Mouse (Mus musculus): ENCODE data around the gene Ankrd11. TPM values are rescaled to one million over a fixed set of nuclear protein-coding genes. Genes with fewer than 3 reads are reported as not detected.

Ankrd11 gene
- polyA plus RNA-seq, 1 experiment from 2014 or later = 49.9 TPM

DNA sequence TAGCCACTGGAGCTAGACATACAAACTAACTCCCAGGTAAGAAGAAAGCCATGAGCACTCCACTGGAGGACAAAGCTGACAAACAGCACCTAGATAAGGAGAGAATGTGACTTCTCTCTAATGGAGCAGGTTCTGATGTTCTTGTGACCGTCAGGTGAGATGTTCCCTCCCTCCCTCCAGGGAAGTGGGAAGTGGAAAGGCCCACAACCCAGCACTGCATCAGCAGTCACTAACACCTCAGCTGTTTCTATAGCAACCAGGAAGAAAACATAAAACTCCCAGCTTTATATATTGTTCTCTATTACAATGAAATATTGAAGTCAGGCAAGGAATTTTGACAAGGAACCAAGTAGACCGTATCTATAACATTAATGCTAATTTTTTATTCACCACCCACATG, 22.0 kb downstream of the Ankrd11 start:
- H3K4me1 ChIP-seq (replicated peaks; ENCODE audit: control insufficient read depth, insufficient read depth, low read length) = peaks cover 11% of the 10 kb centered on the region
- ATAC-seq (ENCODE audit: low FRiP score) = no peak
- H3K36me3 ChIP-seq (replicated peaks; ENCODE audit: control insufficient read depth, insufficient read depth) = no peaks in the 10 kb centered on the region; the same call in 1 of the 2 replicates
- H3K9me3 ChIP-seq (ENCODE audit: control insufficient read depth, low read length) = no peaks in the 10 kb centered on the region
- H3K27ac ChIP-seq = no peak overlapping the region
- 62% methylated on average over 2 of the region's 2 CpGs for WGBS
- H3K4me3 ChIP-seq (replicated peaks; ENCODE audit: low read length) = no peak overlapping the region
- no peaks in the 10 kb centered on the region for H3K27me3 ChIP-seq (ENCODE audit: control insufficient read depth, insufficient read depth, low read length)
- DNase-seq (ENCODE audit: low spot score) = no peak
- H3K4me2 ChIP-seq (replicated peaks) = no peak overlapping the region
- H3K9ac ChIP-seq = no peak overlapping the region

DNA sequence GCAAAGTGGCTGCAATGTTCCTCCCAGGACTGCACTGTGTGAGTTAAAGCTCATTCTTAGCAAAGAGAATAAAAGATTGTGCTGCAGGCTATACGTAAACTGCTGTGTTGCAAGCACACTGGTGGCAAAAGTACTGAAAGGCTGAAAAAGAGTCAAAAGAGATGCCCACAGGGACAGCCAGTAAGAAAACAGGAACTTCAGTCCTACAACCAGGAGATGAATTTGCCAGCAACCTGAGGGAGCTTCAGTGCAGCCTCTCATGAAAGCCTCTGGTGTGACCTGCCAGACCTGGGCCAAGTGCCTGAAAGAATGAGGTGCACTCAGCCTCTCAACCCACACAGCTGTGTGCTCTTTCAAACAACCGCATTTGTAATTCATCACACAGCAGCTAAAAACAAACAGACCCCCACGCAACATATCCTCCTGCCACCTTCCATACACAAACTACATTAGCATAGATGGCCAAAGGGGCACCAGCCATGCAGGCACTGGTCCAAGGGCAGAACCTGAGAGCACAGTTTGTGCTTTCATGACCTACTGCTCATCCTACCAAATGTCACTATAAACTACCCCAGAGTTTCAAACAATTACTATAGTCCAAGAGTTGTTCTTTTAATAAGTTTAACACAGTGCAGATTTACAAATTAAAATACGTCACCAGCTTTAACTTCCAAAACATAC, 23.5 kb downstream of the Ankrd11 start:
- H3K4me1 ChIP-seq (replicated peaks; ENCODE audit: control insufficient read depth, insufficient read depth, low read length) = peaks cover 11% of the 10 kb centered on the region
- ATAC-seq (ENCODE audit: low FRiP score) = no peak
- 65% methylated on average over 4 of the region's 4 CpGs for WGBS

DNA sequence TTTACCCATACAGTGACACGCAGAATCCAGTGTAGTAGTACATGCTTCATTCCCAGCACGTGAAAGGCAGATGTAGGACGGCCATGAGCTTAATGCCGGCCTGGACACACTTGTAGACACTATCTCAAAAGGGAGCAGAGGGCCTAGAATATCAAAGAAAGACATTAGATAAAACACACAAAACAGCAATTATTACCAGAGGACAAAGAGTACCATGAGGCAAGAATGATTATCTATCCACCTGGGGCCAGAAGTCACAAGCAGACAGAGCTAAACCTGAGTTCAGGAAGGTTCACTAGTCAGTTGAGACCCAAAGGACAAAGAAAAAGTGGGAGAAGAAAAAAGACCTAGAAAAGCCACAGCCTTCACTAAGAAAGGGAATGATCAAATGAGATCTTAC, 24.9 kb downstream of the Ankrd11 start:
- no peak overlapping the region for H3K4me3 ChIP-seq (replicated peaks; ENCODE audit: low read length)
- H3K4me1 ChIP-seq (replicated peaks; ENCODE audit: control insufficient read depth, insufficient read depth, low read length) = peaks cover 11% of the 10 kb centered on the region
- 94% methylated on average over 4 of the region's 4 CpGs for WGBS
- no peak overlapping the region for H3K27ac ChIP-seq
- no peak overlapping the region for H3K4me2 ChIP-seq (replicated peaks)
- DNase-seq (ENCODE audit: low spot score) = no peak
- no peaks in the 10 kb centered on the region for H3K9me3 ChIP-seq (ENCODE audit: control insufficient read depth, low read length)
- H3K9ac ChIP-seq = no peak overlapping the region
- H3K27me3 ChIP-seq (ENCODE audit: control insufficient read depth, insufficient read depth, low read length) = no peaks in the 10 kb centered on the region
- ATAC-seq (ENCODE audit: low FRiP score) = no peak
- no peaks in the 10 kb centered on the region; the same call in 1 of the 2 replicates for H3K36me3 ChIP-seq (replicated peaks; ENCODE audit: control insufficient read depth, insufficient read depth)

More for the DNA sequence above, 23.5 kb downstream of the Ankrd11 start:
- no peak overlapping the region for H3K9ac ChIP-seq
- no peak overlapping the region for H3K4me3 ChIP-seq (replicated peaks; ENCODE audit: low read length)
- no peak overlapping the region for H3K4me2 ChIP-seq (replicated peaks)
- DNase-seq (ENCODE audit: low spot score) = no peak
- H3K27me3 ChIP-seq (ENCODE audit: control insufficient read depth, insufficient read depth, low read length) = no peaks in the 10 kb centered on the region
- no peaks in the 10 kb centered on the region for H3K9me3 ChIP-seq (ENCODE audit: control insufficient read depth, low read length)
- no peak overlapping the region for H3K27ac ChIP-seq
- H3K36me3 ChIP-seq (replicated peaks; ENCODE audit: control insufficient read depth, insufficient read depth) = no peaks in the 10 kb centered on the region; the same call in 1 of the 2 replicates

DNA sequence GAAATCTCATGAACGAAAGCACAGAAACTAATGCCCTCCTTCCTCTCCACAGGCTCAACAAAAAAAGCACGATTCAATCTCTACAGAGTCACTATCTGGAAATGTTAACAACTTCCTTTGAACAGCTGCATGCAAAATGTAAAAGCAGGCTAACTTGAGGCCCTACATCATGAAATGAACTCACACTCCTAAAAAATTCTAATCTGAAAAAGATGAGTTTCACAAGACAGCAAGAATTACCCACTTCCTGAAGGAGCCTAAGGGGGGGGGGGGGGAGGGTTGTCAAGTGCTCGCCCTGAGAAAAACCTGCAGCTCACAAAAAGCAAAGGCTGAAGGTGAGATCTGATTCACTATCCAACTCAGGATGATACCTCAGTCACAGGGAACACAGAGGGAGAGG, 27.0 kb downstream of the Ankrd11 start:
- DNase-seq (ENCODE audit: low spot score) (no peak), ATAC-seq (ENCODE audit: low FRiP score) (no peak)
- Histone ChIP-seq H3K9ac (no peak overlapping the region), H3K27ac (no peak overlapping the region), H3K9me3 (ENCODE audit: control insufficient read depth, low read length) (no peaks in the 10 kb centered on the region), H3K27me3 (ENCODE audit: control insufficient read depth, insufficient read depth, low read length) (no peaks in the 10 kb centered on the region), H3K4me1 (replicated peaks; ENCODE audit: control insufficient read depth, insufficient read depth, low read length) (no peaks in the 10 kb centered on the region), H3K36me3 (replicated peaks; ENCODE audit: control insufficient read depth, insufficient read depth) (no peaks in the 10 kb centered on the region; the same call in 1 of the 2 replicates), H3K4me2 (replicated peaks) (no peak overlapping the region), H3K4me3 (replicated peaks; ENCODE audit: low read length) (no peak overlapping the region)
- 87% methylated on average over 3 of the region's 3 CpGs for WGBS

DNA sequence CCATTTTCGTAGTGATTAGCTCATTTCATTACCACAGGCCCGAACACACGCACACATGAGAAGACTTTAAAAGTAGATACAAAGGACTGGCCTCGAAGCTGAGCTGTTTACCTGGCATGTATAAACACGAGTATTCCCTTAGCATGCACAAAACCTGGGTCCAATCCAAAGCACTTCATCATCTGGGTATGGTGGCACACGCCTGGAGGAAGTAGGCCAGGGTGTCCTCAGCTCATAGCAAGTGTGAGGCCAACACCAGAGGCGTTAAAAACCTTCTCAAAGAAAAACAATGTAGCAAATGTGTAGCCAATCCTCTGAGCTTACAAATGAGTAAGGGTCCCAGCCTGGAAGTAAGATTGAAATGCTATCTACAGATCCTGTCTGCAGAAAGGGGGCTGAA, 27.6 kb downstream of the Ankrd11 start:
- Histone ChIP-seq H3K27ac (no peak overlapping the region), H3K27me3 (ENCODE audit: control insufficient read depth, insufficient read depth, low read length) (no peaks in the 10 kb centered on the region), H3K4me2 (replicated peaks) (no peak overlapping the region), H3K9ac (no peak overlapping the region), H3K4me1 (replicated peaks; ENCODE audit: control insufficient read depth, insufficient read depth, low read length) (no peaks in the 10 kb centered on the region), H3K4me3 (replicated peaks; ENCODE audit: low read length) (no peak overlapping the region), H3K9me3 (ENCODE audit: control insufficient read depth, low read length) (no peaks in the 10 kb centered on the region), H3K36me3 (replicated peaks; ENCODE audit: control insufficient read depth, insufficient read depth) (no peaks in the 10 kb centered on the region; the same call in 1 of the 2 replicates)
- 88% methylated on average over 7 of the region's 7 CpGs for WGBS
- DNase-seq (ENCODE audit: low spot score) = no peak
- ATAC-seq (ENCODE audit: low FRiP score) = no peak

DNA sequence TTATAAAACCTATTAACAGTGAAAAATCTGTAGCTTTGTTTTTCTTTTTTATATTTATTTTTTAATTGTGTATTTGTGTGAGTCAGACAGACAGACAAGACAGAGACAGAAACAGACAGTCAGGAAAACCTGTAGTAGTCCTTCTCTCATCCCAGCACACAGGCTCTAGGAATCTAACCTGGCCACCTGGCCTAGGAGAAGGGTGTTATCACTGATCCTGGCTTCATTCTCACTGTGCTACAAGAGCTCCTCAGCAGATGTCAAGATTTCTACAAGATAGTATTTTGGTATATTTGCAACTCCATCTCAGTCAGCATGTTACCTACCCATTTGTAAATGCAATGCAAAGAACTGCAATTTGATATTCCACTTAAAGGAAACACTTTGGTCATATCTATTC, 30.8 kb downstream of the Ankrd11 start:
- Histone ChIP-seq H3K4me3 (replicated peaks; ENCODE audit: low read length) (no peak overlapping the region), H3K36me3 (replicated peaks; ENCODE audit: control insufficient read depth, insufficient read depth) (no peaks in the 10 kb centered on the region), H3K27me3 (ENCODE audit: control insufficient read depth, insufficient read depth, low read length) (no peaks in the 10 kb centered on the region), H3K4me2 (replicated peaks) (no peak overlapping the region), H3K27ac (no peak overlapping the region), H3K4me1 (replicated peaks; ENCODE audit: control insufficient read depth, insufficient read depth, low read length) (no peaks in the 10 kb centered on the region; the same call in 1 of the 2 replicates), H3K9ac (no peak overlapping the region), H3K9me3 (ENCODE audit: control insufficient read depth, low read length) (no peaks in the 10 kb centered on the region)
- ATAC-seq (ENCODE audit: low FRiP score) (no peak), DNase-seq (ENCODE audit: low spot score) (no peak)

DNA sequence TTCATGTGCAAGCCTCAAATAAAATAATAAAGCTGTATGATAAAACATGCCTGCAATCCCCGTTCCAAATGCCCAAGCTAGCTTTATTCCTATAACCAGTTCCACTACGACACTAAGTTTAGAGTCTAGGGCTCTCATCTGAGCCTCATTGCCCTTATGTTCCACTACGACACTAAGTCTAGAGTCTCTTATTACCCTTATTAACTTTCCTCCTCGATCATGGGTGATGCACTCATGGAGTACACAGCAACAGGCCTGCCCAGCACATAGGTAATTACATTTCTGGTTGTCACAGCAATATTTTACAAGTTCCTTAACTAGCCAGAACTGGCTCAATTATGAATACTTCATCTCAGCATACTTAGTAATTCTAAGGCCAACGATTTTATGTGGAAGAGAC, 36.3 kb downstream of the Ankrd11 start:
- H3K4me1 ChIP-seq (replicated peaks; ENCODE audit: control insufficient read depth, insufficient read depth, low read length) = no peaks in the 10 kb centered on the region; the same call in none of the 2 replicates

DNA sequence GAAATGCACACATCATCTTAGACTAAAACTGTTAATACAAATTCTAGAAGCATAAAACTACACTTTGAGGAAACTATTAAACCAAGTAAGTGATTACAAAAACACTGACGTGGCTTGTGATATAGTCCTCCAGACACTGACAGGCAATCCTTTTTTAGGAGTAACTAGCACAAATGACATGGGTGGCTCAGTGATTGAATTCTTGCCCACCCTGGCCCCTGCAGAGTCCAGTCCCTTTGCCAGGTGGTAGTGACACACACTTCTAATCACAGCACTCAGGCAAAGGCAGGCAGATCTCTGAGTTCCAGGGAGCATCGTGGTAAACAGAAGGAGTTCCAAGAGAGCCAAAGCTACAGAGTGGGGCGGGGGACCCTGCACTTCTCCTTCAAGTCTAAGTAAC, 36.7 kb downstream of the Ankrd11 start:
- WGBS = 73% methylated on average over 3 of the region's 3 CpGs
- Histone ChIP-seq H3K9ac (no peak overlapping the region), H3K4me2 (replicated peaks) (no peak overlapping the region), H3K9me3 (ENCODE audit: control insufficient read depth, low read length) (no peaks in the 10 kb centered on the region), H3K36me3 (replicated peaks; ENCODE audit: control insufficient read depth, insufficient read depth) (no peaks in the 10 kb centered on the region), H3K4me3 (replicated peaks; ENCODE audit: low read length) (no peak overlapping the region), H3K4me1 (replicated peaks; ENCODE audit: control insufficient read depth, insufficient read depth, low read length) (no peaks in the 10 kb centered on the region; the same call in none of the 2 replicates), H3K27ac (no peak overlapping the region), H3K27me3 (ENCODE audit: control insufficient read depth, insufficient read depth, low read length) (no peaks in the 10 kb centered on the region)
- DNase-seq (ENCODE audit: low spot score) = no peak
- ATAC-seq (ENCODE audit: low FRiP score) = no peak

More for the DNA sequence above, 36.3 kb downstream of the Ankrd11 start:
- Histone ChIP-seq H3K9ac (no peak overlapping the region), H3K27ac (no peak overlapping the region), H3K36me3 (replicated peaks; ENCODE audit: control insufficient read depth, insufficient read depth) (no peaks in the 10 kb centered on the region), H3K9me3 (ENCODE audit: control insufficient read depth, low read length) (no peaks in the 10 kb centered on the region), H3K27me3 (ENCODE audit: control insufficient read depth, insufficient read depth, low read length) (no peaks in the 10 kb centered on the region), H3K4me2 (replicated peaks) (no peak overlapping the region), H3K4me3 (replicated peaks; ENCODE audit: low read length) (no peak overlapping the region)
- no peak for ATAC-seq (ENCODE audit: low FRiP score)
- WGBS = 90% methylated on average over 5 of the region's 5 CpGs
- DNase-seq (ENCODE audit: low spot score) = no peak

DNA sequence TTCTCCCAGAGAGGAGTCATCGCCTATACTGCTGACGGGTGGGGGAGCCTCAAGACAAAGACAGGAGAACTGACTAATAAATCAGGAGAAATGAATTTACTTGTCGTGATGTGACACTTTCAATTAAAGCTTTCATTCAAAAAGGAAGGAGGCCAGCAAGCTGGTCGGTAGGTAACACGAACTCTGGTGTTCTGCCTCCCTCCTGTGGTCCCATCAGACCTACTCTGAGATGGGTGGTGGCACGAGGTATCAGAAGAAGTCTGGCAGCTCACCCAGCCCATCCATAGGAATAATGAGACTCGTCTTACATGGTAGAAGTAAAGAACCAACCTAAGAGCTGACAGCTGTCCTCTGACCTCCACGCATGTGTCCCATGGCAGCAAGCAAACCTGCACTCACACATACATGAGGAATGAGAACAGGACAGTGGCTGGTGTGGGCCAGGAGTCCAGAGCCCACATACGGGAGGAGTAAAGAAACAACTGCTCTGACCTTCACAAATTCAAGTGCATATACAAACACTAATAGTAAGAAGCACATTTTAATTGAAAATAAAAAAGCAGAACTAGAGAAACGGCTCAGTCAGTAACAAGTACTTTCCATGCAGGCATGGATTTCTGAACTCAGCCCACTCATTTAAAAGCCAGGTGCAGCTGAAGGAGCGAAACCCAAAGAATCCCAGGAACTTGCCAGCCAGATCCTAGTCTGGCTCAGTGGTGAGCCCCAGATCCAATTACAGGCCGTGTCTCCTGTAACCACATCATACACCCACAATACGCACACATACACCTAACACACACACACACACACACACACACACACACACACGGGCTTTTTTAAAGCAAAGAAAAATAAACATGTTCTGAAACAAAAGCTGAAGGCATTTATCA, 37.8 kb downstream of the Ankrd11 start:
- ATAC-seq (ENCODE audit: low FRiP score) (no peak), DNase-seq (ENCODE audit: low spot score) (no peak)
- no peaks in the 10 kb centered on the region for H3K27me3 ChIP-seq (ENCODE audit: control insufficient read depth, insufficient read depth, low read length)
- no peak overlapping the region for H3K27ac ChIP-seq
- H3K9me3 ChIP-seq (ENCODE audit: control insufficient read depth, low read length) = no peaks in the 10 kb centered on the region
- no peak overlapping the region for H3K4me2 ChIP-seq (replicated peaks)
- H3K36me3 ChIP-seq (replicated peaks; ENCODE audit: control insufficient read depth, insufficient read depth) = no peaks in the 10 kb centered on the region
- no peak overlapping the region for H3K9ac ChIP-seq
- H3K4me1 ChIP-seq (replicated peaks; ENCODE audit: control insufficient read depth, insufficient read depth, low read length) = no peaks in the 10 kb centered on the region; the same call in none of the 2 replicates
- 69% methylated on average over 14 of the region's 14 CpGs for WGBS
- no peak overlapping the region for H3K4me3 ChIP-seq (replicated peaks; ENCODE audit: low read length)

Data from hindbrain, embryonic 14.5 days (tissue).